Mouse (Mus musculus) megakaryocyte, embryonic 14.5 days (primary cell): ENCODE results near the gene Acer2. TPM values are rescaled to one million over a fixed set of nuclear protein-coding genes. Genes with fewer than 3 reads are reported as not detected.
A peak's percentile ranks its signal among the peaks of the same experiment; 100 is the strongest.

Source experiments
- H3K27me3 ChIP-seq: replicated peaks from 2 replicates; pipeline ENCODE3; 2012; ENCODE audit warnings: inconsistent platforms
- H3K36me3 ChIP-seq: replicated peaks from 2 replicates; pipeline ENCODE3; 2012; ENCODE audit warnings: low read length, inconsistent platforms, mixed read lengths
- H3K4me1 ChIP-seq: 2 replicates; pipeline ENCODE4 v1.6.1; 2012; ENCODE audit warnings: inconsistent platforms
- H3K4me3 ChIP-seq: replicated peaks from 2 replicates; pipeline ENCODE3; 2012; ENCODE audit warnings: moderate library complexity, mild to moderate bottlenecking, inconsistent platforms
- H3K9me3 ChIP-seq: 2 replicates; pipeline ENCODE4 v1.6.1; 2012; ENCODE audit warnings: inconsistent platforms
- FLI1 ChIP-seq: IDR thresholded peaks from 2 replicates; pipeline ENCODE4 v1.6.1; 2012; ENCODE audit warnings: low read length, inconsistent platforms, mixed read lengths
- GATA1 ChIP-seq: IDR thresholded peaks from 3 replicates; pipeline ENCODE4 v1.6.1; 2012; ENCODE audit warnings: mixed read lengths, low read length, inconsistent platforms, borderline replicate concordance
- polyA plus RNA-seq: library from polyadenylated mRNA; stranded (reverse); fragments of >175 nt; gene quantifications from 2 replicates; pipeline ENCODE4 v1.2.3, GENCODE M21; 2012; ENCODE audit warnings: low replicate concordance; ENCODE audit not compliant: insufficient read depth

The Acer2 gene
- polyA plus RNA-seq, 1 experiment = 1.9 TPM

GRCm38 (mm10) chr4:86857113-86858069 lies 16.8 kb upstream of the Acer2 start, which contains the start of gene Rps6:
Gene Rps6, minus strand, starts transcription at chr4:86857412.
- no peak for TF ChIP-seq GATA1
- TF ChIP-seq FLI1 = peak; percentile 81
- Histone ChIP-seq H3K4me3 (peak within 1 kb of the TSS; percentile 94), H3K4me1 (peaks cover 33% of the 10 kb centered on the region), H3K9me3 (no peaks in the 10 kb centered on the region), H3K36me3 (peaks cover 31% of the 10 kb centered on the region), H3K27me3 (no peaks in the 10 kb centered on the region)

- peak overlapping the region; percentile 94 for H3K4me3 ChIP-seq
- no peaks in the 10 kb centered on the region for H3K27me3 ChIP-seq
- TF ChIP-seq FLI1 = no peak
- no peak for TF ChIP-seq GATA1
- H3K36me3 ChIP-seq = peaks cover 24% of the 10 kb centered on the region
- peaks cover 37% of the 10 kb centered on the region for H3K4me1 ChIP-seq
- H3K9me3 ChIP-seq = no peaks in the 10 kb centered on the region
These were observed 16.1 kb upstream of the Acer2 start for GRCm38 (mm10) chr4:86858070-86858440.

- Histone ChIP-seq H3K9me3 (no peaks in the 10 kb centered on the region), H3K36me3 (no peaks in the 10 kb centered on the region), H3K27me3 (peaks cover 13% of the 10 kb centered on the region), H3K4me3 (no peak overlapping the region), H3K4me1 (peaks cover 16% of the 10 kb centered on the region; the same call in 1 of the 2 replicates)
- TF ChIP-seq GATA1 = no peak
- no peak for TF ChIP-seq FLI1
These were observed 10.1 kb upstream of the Acer2 start for GRCm38 (mm10) chr4:86864087-86864486.

GRCm38 (mm10) chr4:86871988-86872387 lies 2.2 kb upstream of the Acer2 start:
- H3K4me3 ChIP-seq = no peak overlapping the region
- H3K9me3 ChIP-seq = peaks cover 8% of the 10 kb centered on the region
- no peak for TF ChIP-seq GATA1
- no peak for TF ChIP-seq FLI1
- H3K36me3 ChIP-seq = no peaks in the 10 kb centered on the region
- H3K27me3 ChIP-seq = peaks cover 37% of the 10 kb centered on the region
- H3K4me1 ChIP-seq = peaks cover 34% of the 10 kb centered on the region

- H3K4me3 ChIP-seq = peak overlapping the region; percentile 23
- no peaks in the 10 kb centered on the region for H3K36me3 ChIP-seq
- TF ChIP-seq GATA1 (no peak), FLI1 (no peak)
- H3K27me3 ChIP-seq = peaks cover 35% of the 10 kb centered on the region
- H3K4me1 ChIP-seq = peaks cover 34% of the 10 kb centered on the region
- peaks cover 8% of the 10 kb centered on the region for H3K9me3 ChIP-seq
These were observed 1.1 kb upstream of the Acer2 start for GRCm38 (mm10) chr4:86873072-86873471.

- Histone ChIP-seq H3K4me1 (peaks cover 53% of the 10 kb centered on the region), H3K4me3 (no peak overlapping the region), H3K36me3 (no peaks in the 10 kb centered on the region), H3K9me3 (no peaks in the 10 kb centered on the region), H3K27me3 (peaks cover 15% of the 10 kb centered on the region)
- no peak for TF ChIP-seq FLI1
- TF ChIP-seq GATA1 = no peak
These were observed 5.3 kb downstream of the Acer2 start for GRCm38 (mm10) chr4:86879477-86879876.

GRCm38 (mm10) chr4:86881178-86881577 lies 7.0 kb downstream of the Acer2 start:
- peaks cover 9% of the 10 kb centered on the region for H3K27me3 ChIP-seq
- H3K9me3 ChIP-seq = no peaks in the 10 kb centered on the region
- H3K36me3 ChIP-seq = no peaks in the 10 kb centered on the region
- no peak for TF ChIP-seq GATA1
- peaks cover 49% of the 10 kb centered on the region for H3K4me1 ChIP-seq
- H3K4me3 ChIP-seq = no peak overlapping the region

GRCm38 (mm10) chr4:86882413-86882812 lies 8.2 kb downstream of the Acer2 start:
- Histone ChIP-seq H3K9me3 (no peaks in the 10 kb centered on the region), H3K27me3 (peaks cover 3% of the 10 kb centered on the region), H3K4me1 (peaks cover 54% of the 10 kb centered on the region), H3K36me3 (peaks cover 6% of the 10 kb centered on the region), H3K4me3 (no peak overlapping the region)
- TF ChIP-seq FLI1 = no peak
- no peak for TF ChIP-seq GATA1

GRCm38 (mm10) chr4:86884945-86885344 lies 10.7 kb downstream of the Acer2 start:
- Histone ChIP-seq H3K4me1 (peaks cover 54% of the 10 kb centered on the region), H3K4me3 (no peak overlapping the region), H3K36me3 (peaks cover 14% of the 10 kb centered on the region), H3K9me3 (0 out of 2 replicates have a peak, but pooled peaks cover 3% of the 10 kb centered on the region), H3K27me3 (peaks cover 3% of the 10 kb centered on the region)
- TF ChIP-seq GATA1 (no peak), FLI1 (no peak)

GRCm38 (mm10) chr4:86885790-86886159 lies 11.6 kb downstream of the Acer2 start:
- H3K9me3 ChIP-seq = 0 out of 2 replicates have a peak, but pooled peaks cover 3% of the 10 kb centered on the region
- peak overlapping the region; percentile 89 for H3K4me3 ChIP-seq
- peaks cover 50% of the 10 kb centered on the region for H3K4me1 ChIP-seq
- peaks cover 14% of the 10 kb centered on the region for H3K36me3 ChIP-seq
- no peaks in the 10 kb centered on the region for H3K27me3 ChIP-seq
- no peak for TF ChIP-seq GATA1
- no peak for TF ChIP-seq FLI1
